Mouse (Mus musculus) thymus, adult 2 months (tissue): ENCODE measurements at regions not wholly inside any gene's neighbourhood (a gene's known extent, or its start where the extent isn't known, plus 50 kb on each side); places are given as distances from the start of the nearest gene placed in this dataset.

Experiments used
- DNase-seq: peaks from one replicate; pipeline ENCODE4 v3.0.0; 2021
- H3K27ac ChIP-seq: fragments of 200-500 bp; 2 replicates; pipeline ENCODE4 v1.5.1; 2012; ENCODE audit warnings: low read length, control low read depth; ENCODE audit not compliant: control insufficient read depth, insufficient read depth
- H3K27me3 ChIP-seq: fragments of 200-500 bp; 2 replicates; pipeline ENCODE4 v1.6.1; 2012; ENCODE audit warnings: mild to moderate bottlenecking, low read length, moderate library complexity, mixed read lengths; ENCODE audit not compliant: control insufficient read depth, insufficient read depth
- H3K36me3 ChIP-seq: fragments of 200-500 bp; 2 replicates; pipeline ENCODE4 v1.6.1; 2012; ENCODE audit warnings: mild to moderate bottlenecking, low read length, moderate library complexity; ENCODE audit not compliant: control insufficient read depth, insufficient read depth
- H3K4me1 ChIP-seq: fragments of 200-500 bp; replicated peaks from 2 replicates; pipeline ENCODE4 v1.6.1; 2012; ENCODE audit warnings: low read length; ENCODE audit not compliant: control insufficient read depth, insufficient read depth
- H3K4me3 ChIP-seq: fragments of 200-500 bp; 2 replicates; pipeline ENCODE4 v1.5.1; 2012; ENCODE audit warnings: mild to moderate bottlenecking, low read length, control low read depth, moderate library complexity; ENCODE audit not compliant: control insufficient read depth, insufficient read depth
- CTCF ChIP-seq: fragments of 200-500 bp; IDR thresholded peaks from 2 replicates; pipeline ENCODE4 v1.5.1; 2012; ENCODE audit warnings: mild to moderate bottlenecking, control low read depth, low read length, moderate library complexity, borderline replicate concordance; ENCODE audit not compliant: control insufficient read depth, poor library complexity, insufficient read depth; ENCODE audit errors: extremely low read depth
- POLR2A ChIP-seq: fragments of 200-500 bp; IDR thresholded peaks from 2 replicates; pipeline ENCODE4 v1.6.1; 2012; ENCODE audit warnings: mild to moderate bottlenecking, low read length, control low read depth, moderate library complexity; ENCODE audit not compliant: control insufficient read depth, poor library complexity, insufficient read depth; ENCODE audit errors: extremely low read depth
- WGBS: fragments of 180-500 bp; shearing (Covaris S2); methylation state at CpG from one replicate; pipeline ENCODE4 v1.1.7; 2018; 5-methylcytosine and 5-hydroxymethylcytosine counted together

- 98% methylated on average over 5 of the region's 5 CpGs for WGBS
Observed at GRCm38 (mm10) chr11:111215006-111215405, 149.0 kb downstream of the Kcnj2 start.

GRCm38 (mm10) chr11:111223834-111224233, 157.9 kb downstream of the Kcnj2 start:
- H3K4me3 ChIP-seq = no peak overlapping the region
- TF ChIP-seq POLR2A (no peak), CTCF (no peak)
- WGBS = 90% methylated on average over 4 of the region's 4 CpGs
- H3K27me3 ChIP-seq = no peaks in the 10 kb centered on the region
- H3K27ac ChIP-seq = no peak overlapping the region
- DNase-seq = no peak
- no peaks in the 10 kb centered on the region for H3K4me1 ChIP-seq
- H3K36me3 ChIP-seq = no peaks in the 10 kb centered on the region

More at GRCm38 (mm10) chr11:111215006-111215405, 149.0 kb downstream of the Kcnj2 start:
- TF ChIP-seq POLR2A (no peak), CTCF (no peak)
- H3K4me1 ChIP-seq = no peaks in the 10 kb centered on the region
- no peak overlapping the region for H3K4me3 ChIP-seq
- no peak for DNase-seq
- no peak overlapping the region for H3K27ac ChIP-seq
- no peaks in the 10 kb centered on the region for H3K36me3 ChIP-seq
- H3K27me3 ChIP-seq = no peaks in the 10 kb centered on the region

GRCm38 (mm10) chr11:111227305-111227704, 161.3 kb downstream of the Kcnj2 start:
- H3K36me3 ChIP-seq = no peaks in the 10 kb centered on the region
- no peaks in the 10 kb centered on the region for H3K27me3 ChIP-seq
- no peaks in the 10 kb centered on the region for H3K4me1 ChIP-seq
- TF ChIP-seq CTCF = no peak
- TF ChIP-seq POLR2A = no peak
- H3K27ac ChIP-seq = no peak overlapping the region
- WGBS = 56% methylated on average over 1 of the region's 1 CpGs
- H3K4me3 ChIP-seq = no peak overlapping the region
- no peak for DNase-seq

GRCm38 (mm10) chr11:111236741-111237140, 170.8 kb downstream of the Kcnj2 start:
- H3K36me3 ChIP-seq = no peaks in the 10 kb centered on the region
- no peak overlapping the region for H3K27ac ChIP-seq
- TF ChIP-seq POLR2A (no peak), CTCF (no peak)
- no peaks in the 10 kb centered on the region for H3K27me3 ChIP-seq
- WGBS = 100% methylated on average over 1 of the region's 1 CpGs
- no peak overlapping the region for H3K4me3 ChIP-seq
- no peaks in the 10 kb centered on the region for H3K4me1 ChIP-seq
- DNase-seq = no peak

- TF ChIP-seq POLR2A (no peak), CTCF (no peak)
- no peaks in the 10 kb centered on the region for H3K4me1 ChIP-seq
- WGBS = 92% methylated on average over 3 of the region's 3 CpGs
- H3K36me3 ChIP-seq = no peaks in the 10 kb centered on the region
- no peak overlapping the region for H3K27ac ChIP-seq
- no peak overlapping the region for H3K4me3 ChIP-seq
- no peak for DNase-seq
- H3K27me3 ChIP-seq = no peaks in the 10 kb centered on the region
Observed at GRCm38 (mm10) chr11:111239784-111240183, 173.8 kb downstream of the Kcnj2 start.

GRCm38 (mm10) chr11:111252226-111252625, 186.3 kb downstream of the Kcnj2 start:
- Histone ChIP-seq H3K27me3 (no peaks in the 10 kb centered on the region), H3K4me3 (no peak overlapping the region), H3K4me1 (no peaks in the 10 kb centered on the region), H3K27ac (no peak overlapping the region), H3K36me3 (no peaks in the 10 kb centered on the region)
- WGBS = 63% methylated on average over 4 of the region's 4 CpGs
- no peak for TF ChIP-seq POLR2A
- no peak for TF ChIP-seq CTCF
- DNase-seq = no peak

- H3K36me3 ChIP-seq = no peaks in the 10 kb centered on the region
- no peak for TF ChIP-seq POLR2A
- TF ChIP-seq CTCF = no peak
- no peak overlapping the region for H3K4me3 ChIP-seq
- no peak overlapping the region for H3K27ac ChIP-seq
- H3K27me3 ChIP-seq = no peaks in the 10 kb centered on the region
- no peak for DNase-seq
- H3K4me1 ChIP-seq = no peaks in the 10 kb centered on the region
- WGBS = 74% methylated on average over 3 of the region's 3 CpGs
Observed at GRCm38 (mm10) chr11:111256596-111256995, 190.6 kb downstream of the Kcnj2 start.
